Mouse (Mus musculus) testis, adult 2 months (tissue): ENCODE measurements around the gene R3hdm2. TPM values are rescaled to one million over a fixed set of nuclear protein-coding genes. Genes with fewer than 3 reads are reported as not detected.

Experiments used
- H3K27ac ChIP-seq: fragments of 200-500 bp; 2 replicates; pipeline ENCODE4 v1.5.1; 2012; ENCODE audit warnings: low read depth, low read length; ENCODE audit not compliant: control insufficient read depth, insufficient read depth
- H3K27me3 ChIP-seq: fragments of 200-500 bp; 2 replicates; pipeline ENCODE4 v1.6.1; 2012; ENCODE audit warnings: mild to moderate bottlenecking, low read length, moderate library complexity; ENCODE audit not compliant: control insufficient read depth, insufficient read depth
- H3K36me3 ChIP-seq: fragments of 200-500 bp; 2 replicates; pipeline ENCODE4 v1.6.1; 2012; ENCODE audit warnings: mild to moderate bottlenecking, low read length; ENCODE audit not compliant: control insufficient read depth, insufficient read depth
- H3K4me1 ChIP-seq: fragments of 200-500 bp; 2 replicates; pipeline ENCODE4 v1.6.1; 2012; ENCODE audit warnings: low read length; ENCODE audit not compliant: control insufficient read depth, insufficient read depth
- H3K4me3 ChIP-seq: fragments of 200-500 bp; 2 replicates; pipeline ENCODE4 v1.5.1; 2012; ENCODE audit warnings: low read depth, mild to moderate bottlenecking, low read length, moderate library complexity, mixed read lengths; ENCODE audit not compliant: control insufficient read depth
- CTCF ChIP-seq: fragments of 200-500 bp; IDR thresholded peaks from 2 replicates; pipeline ENCODE4 v1.5.1; 2012; ENCODE audit warnings: low read depth, mild to moderate bottlenecking, inconsistent platforms, low read length, moderate library complexity; ENCODE audit not compliant: control insufficient read depth, insufficient read depth, insufficient replicate concordance
- POLR2A ChIP-seq: fragments of 200-500 bp; IDR thresholded peaks from 2 replicates; pipeline ENCODE4 v1.6.1; 2012; ENCODE audit warnings: low read depth, mild to moderate bottlenecking, inconsistent platforms, low read length, moderate library complexity; ENCODE audit not compliant: control insufficient read depth
- polyA plus RNA-seq: library from polyadenylated mRNA; depleted of rRNA; stranded (reverse); fragments of >200 nt; gene quantifications from 2 replicates; pipeline ENCODE4 v1.2.3, GENCODE M21; 2012; rRNA removed

R3hdm2 gene
- polyA plus RNA-seq, 1 experiment, result 56.0 TPM

- Histone ChIP-seq H3K4me3 (no peak overlapping the region), H3K27me3 (no peaks in the 10 kb centered on the region), H3K36me3 (no peaks in the 10 kb centered on the region), H3K4me1 (no peaks in the 10 kb centered on the region), H3K27ac (no peak overlapping the region)
- TF ChIP-seq POLR2A, result no peak
- TF ChIP-seq CTCF, result no peak
These were observed 162.6 kb downstream of the R3hdm2 start for GRCm38 (mm10) chr10:127542720-127543119.

DNA sequence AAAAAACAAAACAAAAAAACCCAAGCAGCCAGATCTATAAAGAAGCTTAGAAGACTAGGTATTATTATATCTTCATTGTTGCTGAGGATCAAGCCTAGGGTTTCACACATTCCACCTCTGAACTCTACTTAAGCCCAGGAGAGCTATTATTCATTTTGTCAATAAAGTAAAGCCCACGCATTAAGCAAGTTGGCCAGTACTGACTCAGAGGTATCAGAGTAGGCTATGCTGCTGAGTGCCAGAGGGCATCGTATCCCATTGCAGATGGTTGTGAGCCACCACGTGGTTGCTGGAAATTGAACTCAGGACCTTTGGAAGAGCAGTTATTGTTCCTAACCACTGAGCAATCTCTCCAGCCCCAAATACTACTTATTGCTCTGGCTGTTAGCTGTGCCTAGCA is 163.8 kb downstream of the R3hdm2 start:
- no peaks in the 10 kb centered on the region for H3K36me3 ChIP-seq

DNA sequence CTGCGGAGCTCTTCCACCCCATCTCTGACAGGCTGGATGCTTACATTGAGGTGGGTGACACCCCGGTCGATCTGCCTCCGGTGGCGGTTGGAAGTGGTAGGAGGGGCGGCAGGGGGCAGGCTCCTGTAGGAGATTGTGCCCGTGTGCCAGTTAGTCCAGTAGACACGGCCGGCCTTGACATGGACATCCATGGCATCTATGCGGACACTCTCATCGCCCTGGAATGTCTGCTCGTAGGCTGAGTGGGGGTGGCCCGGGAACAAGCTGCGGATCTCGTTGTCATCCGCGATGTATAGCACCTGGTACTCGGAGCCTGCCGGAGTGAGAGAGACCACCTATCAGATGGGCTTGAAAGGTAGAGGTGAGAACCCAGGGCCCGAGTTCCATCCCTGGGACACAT is 164.2 kb downstream of the R3hdm2 start:
- no peaks in the 10 kb centered on the region for H3K36me3 ChIP-seq
- H3K4me1 ChIP-seq, result no peaks in the 10 kb centered on the region
- H3K4me3 ChIP-seq, result no peak overlapping the region
- no peaks in the 10 kb centered on the region for H3K27me3 ChIP-seq
- H3K27ac ChIP-seq, result no peak overlapping the region
- TF ChIP-seq CTCF (no peak), POLR2A (no peak)

More for the DNA sequence above, 163.8 kb downstream of the R3hdm2 start:
- Histone ChIP-seq H3K27me3 (no peaks in the 10 kb centered on the region), H3K4me3 (no peak overlapping the region), H3K4me1 (no peaks in the 10 kb centered on the region), H3K27ac (no peak overlapping the region)
- no peak for TF ChIP-seq POLR2A
- TF ChIP-seq CTCF, result no peak

GRCm38 (mm10) chr10:127546505-127546904 is 166.4 kb downstream of the R3hdm2 start:
- H3K27me3 ChIP-seq, result no peaks in the 10 kb centered on the region
- TF ChIP-seq POLR2A (no peak), CTCF (no peak)
- H3K36me3 ChIP-seq, result no peaks in the 10 kb centered on the region
- no peak overlapping the region for H3K4me3 ChIP-seq
- no peaks in the 10 kb centered on the region for H3K4me1 ChIP-seq
- H3K27ac ChIP-seq, result no peak overlapping the region

GRCm38 (mm10) chr10:127548236-127548635 is 168.1 kb downstream of the R3hdm2 start:
- no peak for TF ChIP-seq POLR2A
- TF ChIP-seq CTCF, result no peak
- Histone ChIP-seq H3K27me3 (no peaks in the 10 kb centered on the region), H3K27ac (no peak overlapping the region), H3K4me3 (no peak overlapping the region), H3K36me3 (no peaks in the 10 kb centered on the region), H3K4me1 (no peaks in the 10 kb centered on the region)

Other genes with a start within 250 kb of the R3hdm2 start
- 21.7 and 27.0 TPM in 2 replicates for gene B4galnt1, start 215.1 kb upstream of the R3hdm2 start, polyA plus RNA-seq
- 11.5 and 11.9 TPM in 2 replicates for gene Slc26a10, start 199.7 kb upstream of the R3hdm2 start, polyA plus RNA-seq
- gene Arhgef25, start 190.2 kb upstream of the R3hdm2 start, polyA plus RNA-seq, result 18.6 and 19.8 TPM in 2 replicates
- 126 and 129 TPM in 2 replicates for gene Dtx3, start 184.6 kb upstream of the R3hdm2 start, polyA plus RNA-seq
- gene Pip4k2c, start 168.7 kb upstream of the R3hdm2 start, polyA plus RNA-seq, result 14.0 and 16.2 TPM in 2 replicates
- 3.3 and 3.9 TPM in 2 replicates for gene Kif5a, start 117.0 kb upstream of the R3hdm2 start, polyA plus RNA-seq
- gene Dctn2, start 114.0 kb upstream of the R3hdm2 start, polyA plus RNA-seq, result 391 and 429 TPM in 2 replicates
- gene Mbd6, start 91.3 kb upstream of the R3hdm2 start, polyA plus RNA-seq, result 61.3 and 74.1 TPM in 2 replicates
- 32.4 and 36.7 TPM in 2 replicates for gene Mars, start 68.5 kb upstream of the R3hdm2 start, polyA plus RNA-seq
- 0.32 and 0.34 TPM in 2 replicates for gene Arhgap9, start 58.4 kb upstream of the R3hdm2 start, polyA plus RNA-seq
- 2.7 and 2.9 TPM in 2 replicates for gene Gli1, start 38.4 kb upstream of the R3hdm2 start, polyA plus RNA-seq
- gene Inhbe, start 25.9 kb upstream of the R3hdm2 start, polyA plus RNA-seq, result not detected in 2 replicates
- gene Inhbc, start 9.9 kb upstream of the R3hdm2 start, polyA plus RNA-seq, result 0.05 and 0.08 TPM in 2 replicates
- 0.97 and 1.0 TPM in 2 replicates for gene Stac3, start 121.4 kb downstream of the R3hdm2 start, polyA plus RNA-seq
- 65.0 and 74.9 TPM in 2 replicates for gene Ndufa4l2, start 134.6 kb downstream of the R3hdm2 start, polyA plus RNA-seq
- 12.7 and 16.7 TPM in 2 replicates for gene Shmt2, start 142.1 kb downstream of the R3hdm2 start, polyA plus RNA-seq
- 0.36 and 0.51 TPM in 2 replicates for gene Nxph4, start 154.2 kb downstream of the R3hdm2 start, polyA plus RNA-seq
- 20.8 and 25.9 TPM in 2 replicates for gene Lrp1, start 240.8 kb downstream of the R3hdm2 start, polyA plus RNA-seq